Mouse (Mus musculus): Measurements from ENCODE around the gene Hnrnpl. TPM values are rescaled to one million over a fixed set of nuclear protein-coding genes. Genes with fewer than 3 reads are reported as not detected.

Hnrnpl gene
- polyA plus RNA-seq, 1 experiment from 2014 or later = 267 TPM

DNA sequence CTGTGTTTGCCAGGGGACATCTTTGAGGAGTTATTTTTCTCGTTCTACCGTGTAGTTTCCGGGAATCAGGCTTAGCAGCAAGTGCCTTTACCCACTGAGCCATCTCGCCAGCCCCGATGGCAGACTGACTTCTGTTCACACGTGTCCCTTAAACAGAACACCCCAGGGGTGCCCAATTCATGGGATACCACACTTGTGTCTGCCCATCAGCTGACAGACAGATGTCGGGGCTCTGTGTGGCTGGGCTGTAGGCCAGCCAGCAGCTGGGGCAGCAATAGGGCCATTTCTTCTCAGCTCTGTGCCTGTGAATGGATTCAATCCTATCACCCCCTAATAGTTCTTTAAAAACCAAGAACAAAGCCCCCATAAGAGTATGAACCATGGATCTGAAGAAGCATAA is 33.2 kb upstream of the Hnrnpl start:
- H3K9me3 ChIP-seq = no peaks in the 10 kb centered on the region
- H3K4me2 ChIP-seq = no peak overlapping the region
- peaks cover 25% of the 10 kb centered on the region for H3K36me3 ChIP-seq (replicated peaks)
- no peaks in the 10 kb centered on the region for H3K27me3 ChIP-seq
- WGBS = 92% methylated on average over 7 of the region's 7 CpGs
- H3K4me3 ChIP-seq (replicated peaks) = no peak overlapping the region
- H3K4me1 ChIP-seq = peaks cover under 1% of the 10 kb centered on the region; the same call in 1 of the 2 replicates
- H3K9ac ChIP-seq = no peak overlapping the region
- ATAC-seq (ENCODE audit: low FRiP score) = no peak
- H3K27ac ChIP-seq = no peak overlapping the region

DNA sequence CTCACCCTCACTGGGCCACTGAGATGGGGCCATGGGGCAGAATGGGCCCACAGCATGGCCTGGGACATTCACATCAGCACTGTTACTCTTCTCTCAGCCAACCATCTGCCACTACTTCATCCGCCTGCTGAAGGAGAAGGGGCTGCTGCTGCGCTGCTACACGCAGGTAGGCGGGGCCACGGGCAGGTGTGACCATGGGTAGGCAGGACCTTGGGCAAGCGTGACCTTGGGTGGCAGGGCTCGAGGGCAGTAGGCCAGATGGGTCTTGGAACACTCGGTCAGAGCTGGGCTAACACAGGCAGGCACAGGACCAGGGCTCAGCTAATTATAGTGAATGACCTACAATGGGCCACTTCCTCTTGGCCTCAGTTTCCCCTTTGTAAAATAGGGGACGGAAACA is 29.5 kb upstream of the Hnrnpl start:
- peaks cover 3% of the 10 kb centered on the region; the same call in 1 of the 2 replicates for H3K4me1 ChIP-seq
- H3K4me2 ChIP-seq = no peak overlapping the region
- H3K27ac ChIP-seq = no peak overlapping the region
- H3K27me3 ChIP-seq = no peaks in the 10 kb centered on the region
- H3K9ac ChIP-seq = no peak overlapping the region
- H3K36me3 ChIP-seq (replicated peaks) = peaks cover 23% of the 10 kb centered on the region
- no peaks in the 10 kb centered on the region for H3K9me3 ChIP-seq
- no peak for ATAC-seq (ENCODE audit: low FRiP score)
- WGBS = 89% methylated on average over 9 of the region's 9 CpGs
- no peak overlapping the region for H3K4me3 ChIP-seq (replicated peaks)

DNA sequence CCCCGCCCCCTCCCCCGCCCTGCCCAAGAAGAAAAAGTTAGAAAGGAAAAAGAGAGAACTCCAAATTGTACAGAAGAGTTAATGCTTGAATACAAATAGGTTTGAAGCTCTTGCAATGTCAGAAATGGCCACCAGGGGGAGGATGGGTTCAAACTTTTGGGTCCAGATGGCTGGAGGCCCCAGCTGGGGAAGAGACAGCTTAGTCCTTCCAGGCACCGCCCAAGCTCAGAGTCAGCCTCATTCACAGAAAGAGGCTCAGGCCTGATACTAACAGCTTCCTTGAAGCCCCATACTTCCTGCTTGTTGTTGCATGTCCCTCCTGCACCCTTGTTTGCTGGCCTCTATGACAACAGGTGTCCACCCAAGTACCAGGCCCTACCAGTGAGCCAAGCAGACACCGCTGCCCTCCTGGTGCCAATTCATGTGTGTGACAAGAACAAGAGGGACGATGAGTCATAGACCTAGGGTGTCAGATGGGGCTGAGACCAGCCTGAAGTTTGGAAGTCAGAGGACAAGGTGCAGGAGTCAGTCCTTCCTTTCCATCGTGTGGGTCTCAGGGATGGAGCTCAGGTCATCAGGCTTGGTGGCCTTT is 28.2 kb upstream of the Hnrnpl start:
- no peak overlapping the region for H3K27ac ChIP-seq
- H3K36me3 ChIP-seq (replicated peaks) = peaks cover 23% of the 10 kb centered on the region
- no peak overlapping the region for H3K4me2 ChIP-seq
- 47% methylated on average over 6 of the region's 6 CpGs for WGBS
- H3K4me3 ChIP-seq (replicated peaks) = no peak overlapping the region
- no peak overlapping the region for H3K9ac ChIP-seq
- no peaks in the 10 kb centered on the region for H3K9me3 ChIP-seq
- H3K4me1 ChIP-seq = peaks cover 3% of the 10 kb centered on the region; the same call in 1 of the 2 replicates
- no peaks in the 10 kb centered on the region for H3K27me3 ChIP-seq
- ATAC-seq (ENCODE audit: low FRiP score) = peak; percentile 77

DNA sequence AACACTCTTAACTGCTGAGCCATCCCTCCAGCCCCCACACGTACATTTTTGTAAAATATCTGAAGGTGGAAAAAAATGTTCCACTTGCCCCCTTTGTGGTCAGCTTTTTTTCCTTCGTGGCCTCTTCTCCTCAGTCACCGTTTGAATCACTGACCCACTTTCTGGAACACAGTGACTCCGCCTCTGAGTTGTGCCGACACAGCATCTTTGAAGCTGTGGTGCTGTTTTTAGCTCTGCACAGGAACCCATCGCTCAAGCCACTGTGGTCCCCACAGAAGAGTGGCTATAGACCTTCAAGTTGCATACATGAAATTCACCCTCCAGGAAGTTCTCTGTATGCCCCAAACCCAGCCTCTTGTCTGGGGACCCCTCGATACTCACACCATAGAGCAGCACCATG is 27.5 kb upstream of the Hnrnpl start:
- Histone ChIP-seq H3K36me3 (replicated peaks) (peaks cover 30% of the 10 kb centered on the region), H3K27ac (no peak overlapping the region), H3K9ac (no peak overlapping the region), H3K4me1 (peaks cover 3% of the 10 kb centered on the region; the same call in 1 of the 2 replicates), H3K27me3 (no peaks in the 10 kb centered on the region), H3K4me2 (no peak overlapping the region), H3K4me3 (replicated peaks) (no peak overlapping the region), H3K9me3 (no peaks in the 10 kb centered on the region)
- WGBS = 83% methylated on average over 7 of the region's 7 CpGs
- no peak for ATAC-seq (ENCODE audit: low FRiP score)

DNA sequence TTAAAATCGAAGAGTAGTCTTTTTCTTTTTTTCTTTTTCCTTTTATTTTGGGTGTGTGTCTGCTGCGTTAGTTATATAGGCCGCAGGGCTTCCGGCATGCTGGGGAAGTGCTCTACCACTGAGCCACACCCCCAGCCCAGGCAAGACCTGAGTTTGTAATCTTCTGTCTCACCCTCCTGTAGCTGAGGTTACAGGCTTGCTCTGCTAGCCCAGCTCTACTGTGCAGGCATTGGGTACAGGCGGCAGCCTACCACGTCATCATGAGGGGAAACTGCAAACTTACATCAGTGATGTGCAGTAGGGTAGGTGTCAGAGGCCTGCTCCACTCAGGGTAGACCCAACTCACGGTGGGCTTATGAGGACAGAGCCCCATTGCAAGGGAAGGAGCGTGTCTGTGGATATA is 27.1 kb upstream of the Hnrnpl start:
- Histone ChIP-seq H3K9ac (no peak overlapping the region), H3K4me3 (replicated peaks) (no peak overlapping the region), H3K9me3 (no peaks in the 10 kb centered on the region), H3K27ac (no peak overlapping the region), H3K4me1 (peaks cover 3% of the 10 kb centered on the region; the same call in 1 of the 2 replicates), H3K27me3 (no peaks in the 10 kb centered on the region), H3K4me2 (no peak overlapping the region), H3K36me3 (replicated peaks) (peaks cover 34% of the 10 kb centered on the region)
- WGBS = 91% methylated on average over 8 of the region's 8 CpGs
- ATAC-seq (ENCODE audit: low FRiP score) = no peak

DNA sequence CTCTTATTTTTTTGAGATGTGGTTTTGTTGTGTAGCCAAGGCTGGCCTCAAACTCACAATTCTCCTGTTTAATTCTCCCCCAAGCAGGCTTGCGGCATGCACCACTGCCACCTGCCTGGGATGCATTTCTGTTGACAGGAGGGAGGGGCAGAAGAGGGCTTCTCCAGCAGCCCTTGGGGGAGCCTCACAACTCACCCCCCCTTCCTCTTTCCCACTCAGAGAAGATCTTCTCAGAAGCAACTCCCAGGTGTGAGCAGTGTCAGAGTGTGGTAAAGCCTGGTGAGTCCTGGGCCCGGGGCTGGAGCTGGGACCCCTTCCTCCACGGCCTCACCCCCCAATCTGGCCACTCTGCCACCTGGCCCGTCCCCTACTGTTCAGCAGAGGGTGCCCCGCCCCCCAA is 23.2 kb upstream of the Hnrnpl start:
- peaks cover 2% of the 10 kb centered on the region; the same call in 1 of the 2 replicates for H3K4me1 ChIP-seq
- H3K9ac ChIP-seq = no peak overlapping the region
- peaks cover 29% of the 10 kb centered on the region for H3K36me3 ChIP-seq (replicated peaks)
- H3K9me3 ChIP-seq = no peaks in the 10 kb centered on the region
- H3K27ac ChIP-seq = no peak overlapping the region
- WGBS = 80% methylated on average over 5 of the region's 5 CpGs
- ATAC-seq (ENCODE audit: low FRiP score) = no peak
- no peak overlapping the region for H3K4me3 ChIP-seq (replicated peaks)
- no peak overlapping the region for H3K4me2 ChIP-seq
- H3K27me3 ChIP-seq = no peaks in the 10 kb centered on the region

DNA sequence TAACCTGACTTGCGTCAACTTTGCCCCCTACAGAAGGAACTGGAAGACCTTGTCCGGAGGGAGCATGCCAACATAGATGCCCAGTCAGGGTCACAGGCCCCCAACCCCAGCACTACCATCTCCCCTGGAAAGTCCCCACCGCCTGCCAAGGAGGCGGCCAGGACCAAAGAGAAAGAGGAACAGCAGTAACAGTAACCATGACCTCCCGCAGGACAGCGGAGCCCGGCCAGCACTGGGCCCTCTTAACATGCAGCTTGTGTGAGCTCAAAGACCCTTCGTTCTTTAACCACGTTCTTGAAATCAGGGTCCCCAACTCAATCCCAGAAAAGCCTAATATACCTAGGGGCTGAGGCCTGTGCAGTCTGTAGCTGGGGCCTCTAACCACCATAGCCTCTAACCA is 20.5 kb upstream of the Hnrnpl start:
- Histone ChIP-seq H3K27me3 (no peaks in the 10 kb centered on the region), H3K9me3 (no peaks in the 10 kb centered on the region), H3K36me3 (replicated peaks) (peaks cover 26% of the 10 kb centered on the region), H3K4me2 (no peak overlapping the region), H3K4me3 (replicated peaks) (no peak overlapping the region), H3K4me1 (no peaks in the 10 kb centered on the region), H3K27ac (no peak overlapping the region), H3K9ac (no peak overlapping the region)
- WGBS = 92% methylated on average over 9 of the region's 9 CpGs
- no peak for ATAC-seq (ENCODE audit: low FRiP score)

DNA sequence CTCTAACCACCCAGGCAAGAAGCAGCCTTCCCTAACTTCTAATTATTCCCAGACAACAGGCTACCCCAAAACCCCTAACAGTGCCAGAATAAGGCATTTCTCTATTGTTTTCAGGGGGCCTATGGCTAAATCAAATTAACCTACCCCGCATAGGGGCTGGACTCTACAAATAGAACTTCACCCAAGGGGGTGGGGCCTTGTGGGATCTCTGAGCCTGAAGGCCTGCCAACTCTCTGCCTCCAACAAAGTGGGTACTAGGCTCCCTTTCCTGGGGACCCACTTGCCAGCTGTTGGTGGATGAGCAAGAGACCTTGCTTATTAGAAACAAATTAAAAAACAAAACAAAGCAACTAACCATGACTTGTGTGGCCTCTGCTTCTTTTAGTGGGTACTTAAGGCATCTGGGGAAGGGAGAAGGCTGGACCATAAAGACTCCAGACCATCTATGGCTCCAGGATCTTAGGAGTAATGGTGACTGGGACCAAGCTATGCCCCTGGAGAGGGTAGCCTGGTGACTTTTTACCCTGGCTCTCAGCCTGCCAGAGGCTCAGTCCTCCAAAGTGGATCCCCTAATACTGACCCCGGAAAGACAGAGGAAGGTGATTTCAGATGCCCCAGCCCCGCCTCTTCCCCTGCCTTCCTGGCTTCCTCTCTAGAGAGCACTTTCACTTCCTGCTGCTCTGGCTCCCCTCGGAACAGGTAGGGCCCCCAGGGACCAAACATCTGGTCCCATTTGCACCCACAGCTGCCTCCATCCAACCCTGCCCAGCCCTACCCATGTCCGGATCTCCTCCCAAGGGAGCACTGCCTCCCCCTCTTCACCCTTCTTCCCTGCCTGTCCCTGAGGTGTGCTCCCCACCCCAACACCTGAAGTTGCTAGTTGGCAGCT is 19.8 kb upstream of the Hnrnpl start, which contains the start of gene Rinl:
Rinl (plus strand) TSS at position 663 of the 889 bp plus-strand sequence.
- no peak within 1 kb of the TSS for H3K27ac ChIP-seq
- WGBS = 75% methylated on average over 4 of the region's 5 CpGs

DNA sequence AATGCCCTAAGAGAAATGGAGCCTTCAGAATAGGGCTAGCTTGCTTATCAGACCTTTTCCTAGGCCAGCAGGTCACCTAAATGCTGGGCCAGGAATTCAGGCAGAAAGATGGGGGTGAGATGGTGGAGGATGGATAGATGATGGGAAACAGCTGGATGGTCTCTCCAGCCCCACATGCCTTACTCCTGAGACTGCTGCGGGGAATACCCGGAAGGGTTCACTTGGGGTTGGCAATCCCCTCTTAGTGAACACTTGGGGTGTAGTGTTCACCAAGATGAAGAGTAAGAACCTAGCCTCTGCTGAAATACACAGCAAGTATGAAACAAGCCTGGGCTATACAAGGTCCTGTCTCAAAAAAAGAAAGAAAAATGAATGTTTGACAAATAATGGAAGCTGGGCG is 19.1 kb upstream of the Hnrnpl start:
- Histone ChIP-seq H3K9me3 (no peaks in the 10 kb centered on the region), H3K27me3 (no peaks in the 10 kb centered on the region), H3K4me3 (replicated peaks) (no peak overlapping the region), H3K36me3 (replicated peaks) (peaks cover 23% of the 10 kb centered on the region), H3K27ac (no peak overlapping the region), H3K4me1 (no peaks in the 10 kb centered on the region), H3K4me2 (no peak overlapping the region), H3K9ac (no peak overlapping the region)
- WGBS = 83% methylated on average over 3 of the region's 3 CpGs
- ATAC-seq (ENCODE audit: low FRiP score) = no peak

More for the DNA sequence above, 19.8 kb upstream of the Hnrnpl start, which contains the start of gene Rinl:
- H3K4me3 ChIP-seq (replicated peaks) = no peak within 1 kb of the TSS
- H3K4me2 ChIP-seq = no peak within 1 kb of the TSS
- ATAC-seq (ENCODE audit: low FRiP score) = no peak
- H3K27me3 ChIP-seq = no peaks in the 10 kb centered on the region
- no peaks in the 10 kb centered on the region for H3K4me1 ChIP-seq
- H3K9me3 ChIP-seq = no peaks in the 10 kb centered on the region
- H3K36me3 ChIP-seq (replicated peaks) = peaks cover 23% of the 10 kb centered on the region
- H3K9ac ChIP-seq = no peak within 1 kb of the TSS

DNA sequence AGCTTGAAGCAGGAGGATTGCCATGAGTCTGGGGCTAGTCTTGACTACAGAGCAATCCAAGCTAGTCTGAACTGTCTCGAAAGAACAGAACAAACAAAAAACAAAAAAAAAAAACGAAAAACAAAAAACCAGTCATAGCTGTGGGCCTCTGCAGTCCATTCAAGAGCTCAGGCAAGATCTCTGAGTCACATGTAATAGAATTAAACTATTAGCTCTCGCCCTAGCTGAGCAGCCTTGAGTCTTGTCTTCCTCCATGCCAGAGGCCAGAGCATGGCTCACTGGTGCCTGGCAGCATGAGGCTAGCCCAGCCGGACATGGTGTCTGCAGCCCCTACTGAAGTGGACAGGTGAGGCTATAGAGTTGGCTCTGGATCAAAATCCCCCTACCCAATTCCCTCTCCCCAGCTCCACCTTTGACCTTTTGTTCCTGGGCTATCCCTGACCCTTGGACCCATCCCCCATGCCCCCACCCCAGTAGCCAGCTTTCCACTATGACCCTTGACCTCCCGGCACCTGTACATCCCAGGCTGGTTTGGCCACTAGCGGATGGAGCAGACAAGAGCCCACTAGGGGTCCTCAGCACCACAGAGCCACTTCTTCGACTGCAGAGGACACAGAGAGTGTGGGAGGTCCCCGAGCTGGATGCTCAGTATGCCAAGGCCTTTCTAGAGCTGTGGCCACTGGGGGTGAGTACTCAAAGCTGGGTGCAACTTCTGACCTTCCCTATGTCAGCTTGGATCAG is 18.1 kb upstream of the Hnrnpl start:
- H3K27ac ChIP-seq = no peak overlapping the region
- ATAC-seq (ENCODE audit: low FRiP score) = no peak
- H3K4me3 ChIP-seq (replicated peaks) = no peak overlapping the region
- H3K27me3 ChIP-seq = peaks cover 3% of the 10 kb centered on the region; the same call in 1 of the 2 replicates
- H3K36me3 ChIP-seq (replicated peaks) = peaks cover 22% of the 10 kb centered on the region
- H3K4me2 ChIP-seq = no peak overlapping the region
- H3K4me1 ChIP-seq = no peaks in the 10 kb centered on the region
- WGBS = 51% methylated on average over 8 of the region's 8 CpGs
- H3K9me3 ChIP-seq = no peaks in the 10 kb centered on the region
- H3K9ac ChIP-seq = no peak overlapping the region

DNA sequence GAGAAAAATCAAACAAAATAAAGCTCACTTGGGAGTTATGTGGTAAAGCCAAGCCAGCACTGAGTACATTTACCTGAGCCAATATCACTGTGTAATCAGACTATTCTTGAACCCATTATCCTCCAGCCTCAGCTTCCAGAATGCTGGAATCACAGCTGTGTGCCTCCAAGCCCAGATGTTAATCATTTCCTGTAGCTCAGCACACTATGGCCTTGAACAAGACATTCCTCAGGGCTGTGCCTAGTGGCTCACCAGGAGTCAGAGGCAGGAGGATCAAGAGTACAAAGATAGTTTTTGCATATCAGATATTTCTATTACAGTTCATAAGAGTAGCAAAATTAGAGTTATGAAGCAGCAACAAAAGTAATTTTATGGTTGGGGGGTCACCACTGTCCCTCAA is 16.6 kb upstream of the Hnrnpl start:
- peaks cover 9% of the 10 kb centered on the region; the same call in 1 of the 2 replicates for H3K36me3 ChIP-seq (replicated peaks)
- H3K4me3 ChIP-seq (replicated peaks) = no peak overlapping the region
- no peak overlapping the region for H3K27ac ChIP-seq
- no peak overlapping the region for H3K9ac ChIP-seq
- ATAC-seq (ENCODE audit: low FRiP score) = no peak
- H3K9me3 ChIP-seq = no peaks in the 10 kb centered on the region
- H3K4me1 ChIP-seq = peaks cover 5% of the 10 kb centered on the region; the same call in 1 of the 2 replicates
- H3K4me2 ChIP-seq = no peak overlapping the region
- H3K27me3 ChIP-seq = peaks cover 3% of the 10 kb centered on the region; the same call in 1 of the 2 replicates
